Mouse (Mus musculus): ENCODE measurements at regions not wholly inside any gene's neighbourhood (a gene's known extent, or its start where the extent isn't known, plus 50 kb on each side); places are given as distances from the start of the nearest gene placed in this dataset.

DNA sequence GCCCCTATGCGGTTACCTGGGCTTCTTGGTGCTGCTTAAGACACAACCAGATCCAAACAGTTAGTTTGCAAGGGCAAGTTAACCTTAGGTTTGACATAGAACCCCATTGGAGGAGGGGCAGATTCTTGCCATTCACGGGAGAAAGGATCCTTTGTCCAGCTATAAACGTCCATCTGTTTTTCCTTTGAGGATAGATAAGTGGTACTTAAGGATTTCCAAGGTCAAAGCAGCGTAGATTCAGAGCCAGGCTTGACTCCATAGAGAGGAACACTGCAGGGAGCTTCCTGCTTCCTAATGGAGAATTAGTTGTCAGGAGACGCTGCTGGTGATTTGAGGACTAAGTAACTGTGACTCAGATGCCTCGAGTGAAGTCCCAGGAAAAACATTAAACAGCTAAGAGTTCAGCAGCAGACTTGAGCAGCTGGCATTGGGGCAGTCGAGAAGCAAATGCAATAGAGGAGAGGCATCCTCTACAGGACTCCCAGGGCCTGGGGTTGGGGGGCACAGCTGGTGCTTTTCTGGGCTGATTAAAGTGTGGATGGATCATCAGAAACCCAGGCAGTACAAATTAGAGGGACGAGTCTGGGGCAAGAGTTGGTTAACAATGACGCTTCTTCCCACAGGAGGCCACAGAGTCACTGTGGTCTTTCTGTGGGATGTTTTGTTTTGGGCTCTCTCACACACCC lies 322.8 kb downstream of the Med10 start:
- DNase-seq (ENCODE audit: low read depth): no peak

DNA sequence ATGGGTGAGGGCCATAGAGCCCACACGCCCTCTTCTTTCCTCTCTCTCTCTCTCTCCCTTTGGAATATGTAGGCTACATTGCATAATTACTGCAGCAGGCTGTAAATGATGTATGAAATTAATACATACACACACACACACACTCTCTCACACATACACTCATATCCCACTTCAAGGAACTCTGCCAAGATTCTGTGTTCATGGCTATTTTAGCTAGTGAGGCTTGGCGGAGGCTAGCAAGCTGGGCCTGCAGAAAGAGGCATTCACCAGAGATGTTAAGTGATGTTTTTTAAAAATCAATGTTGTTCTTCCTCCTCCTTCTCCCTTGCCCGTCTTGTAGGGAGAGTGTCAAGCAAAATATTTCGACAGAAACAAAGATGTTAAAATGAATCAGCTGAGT lies 325.1 kb downstream of the Med10 start:
- DNase-seq (ENCODE audit: low read depth): no peak

DNA sequence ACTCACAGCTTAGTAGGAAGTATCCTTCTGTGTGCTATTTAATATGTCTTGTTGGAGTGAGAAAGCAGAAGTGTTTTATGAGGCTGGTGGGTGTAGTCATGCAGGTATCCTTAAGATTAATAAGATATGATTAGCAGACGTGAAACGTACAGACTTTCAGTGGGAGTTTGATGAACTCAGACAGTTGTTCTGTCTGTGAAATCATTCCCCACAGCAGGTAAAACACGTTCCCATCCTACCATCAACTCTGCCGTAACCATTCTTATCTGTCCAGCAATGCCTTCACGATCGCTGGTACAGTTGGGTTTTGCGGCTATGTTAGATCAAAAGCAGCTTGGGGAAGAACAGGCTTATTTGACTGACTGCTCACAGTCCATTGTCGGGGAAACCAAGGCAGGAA lies 332.3 kb downstream of the Med10 start:
- no peak for DNase-seq (ENCODE audit: low read depth)

DNA sequence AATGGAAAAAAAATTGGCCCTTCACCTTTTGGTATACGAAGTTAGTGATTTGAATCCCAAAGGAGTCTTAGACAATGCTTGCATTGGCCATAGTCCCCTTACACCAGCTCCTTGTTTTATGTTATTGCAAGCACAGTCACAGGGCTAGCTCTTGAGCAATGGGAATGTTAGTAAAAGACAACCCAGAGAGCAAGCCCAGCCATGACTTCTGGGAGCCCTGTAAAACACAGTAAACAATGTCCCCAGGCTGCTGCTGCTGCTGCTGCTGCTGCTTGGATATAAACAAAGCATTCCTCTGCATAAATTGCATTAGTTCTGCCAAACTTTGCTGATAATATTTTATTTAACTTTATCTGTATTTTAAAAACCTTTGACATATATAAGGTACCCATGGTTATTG lies 334.0 kb downstream of the Med10 start:
- no peak for DNase-seq (ENCODE audit: low read depth)

DNA sequence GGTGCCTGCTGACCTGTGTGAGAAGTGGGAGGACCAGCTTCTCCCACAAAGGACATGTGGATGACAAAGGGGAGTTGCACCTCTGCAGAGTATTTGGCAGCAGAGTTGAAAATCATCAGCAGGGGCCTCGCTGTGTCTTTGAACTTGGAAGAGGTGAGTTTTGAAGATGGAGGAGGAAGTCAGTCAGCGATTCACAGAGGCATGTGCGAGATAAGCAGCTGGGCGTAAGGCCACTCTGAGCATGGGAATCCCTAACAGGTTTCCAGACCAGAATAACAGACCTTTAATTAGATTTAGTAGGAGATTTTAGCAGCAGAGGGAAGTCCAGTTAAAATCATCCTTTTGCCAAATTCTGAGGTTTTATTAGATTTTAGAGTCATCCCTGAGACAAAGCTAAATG lies 342.3 kb downstream of the Med10 start:
- DNase-seq (ENCODE audit: low read depth): no peak

DNA sequence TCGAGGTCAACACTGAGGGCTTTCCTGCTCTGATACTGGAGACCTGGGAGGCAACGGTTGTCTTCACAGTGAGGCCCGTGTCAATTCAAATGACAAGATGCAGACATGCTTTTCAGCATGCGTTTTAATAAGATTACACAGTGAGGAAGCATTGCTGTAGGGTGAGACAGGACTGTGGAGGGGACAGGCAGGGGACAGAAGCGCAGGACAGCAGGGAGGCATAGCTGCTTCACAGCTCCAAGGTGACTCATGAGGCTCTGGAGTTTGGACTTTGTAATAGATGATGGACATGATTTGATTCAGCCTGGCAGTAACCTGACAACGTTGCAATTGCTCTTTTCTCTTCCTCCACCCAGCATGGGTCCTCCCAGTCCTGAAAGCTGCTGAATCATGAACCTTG lies 343.3 kb downstream of the Med10 start:
- no peak for DNase-seq (ENCODE audit: low read depth)

DNA sequence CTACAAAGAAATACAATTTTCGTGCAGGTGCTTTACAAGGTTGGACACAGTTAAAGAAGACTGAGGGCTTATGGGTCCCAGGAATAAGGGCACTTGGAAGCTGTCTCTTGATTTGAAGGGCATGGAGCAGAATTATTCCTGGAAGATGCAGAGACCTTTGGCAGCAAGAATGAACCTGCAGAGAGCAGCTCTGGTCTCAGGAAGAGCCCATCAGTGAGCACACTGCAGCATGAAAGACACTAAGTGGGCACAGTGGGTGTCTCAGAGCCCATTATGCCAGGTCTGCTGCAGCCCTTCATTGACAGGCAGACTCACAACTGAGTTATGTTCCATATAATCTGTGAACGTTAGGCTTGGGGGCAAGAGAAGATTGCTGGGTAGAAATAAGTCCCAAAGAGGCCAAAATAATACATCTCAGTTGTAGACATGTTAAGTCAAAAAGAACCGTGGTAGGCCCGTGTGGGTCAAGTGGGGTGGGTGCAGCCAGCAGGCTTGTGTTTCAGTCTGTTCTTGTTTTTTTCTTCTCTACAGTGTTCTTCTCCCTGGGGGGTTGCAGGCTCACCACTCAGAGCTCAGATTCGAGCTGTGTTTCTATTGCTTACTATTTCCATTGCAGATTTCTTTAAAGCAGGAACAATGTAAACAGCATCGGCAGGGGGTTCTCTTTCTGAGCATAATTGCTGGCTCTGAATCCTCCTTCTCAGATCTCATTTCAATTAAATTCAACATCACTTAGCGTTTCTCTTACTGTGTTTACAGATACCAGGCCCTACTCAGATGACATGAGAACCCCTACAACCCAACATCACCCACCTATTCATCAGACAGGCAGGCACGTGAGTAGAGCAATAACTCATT lies 347.1 kb downstream of the Med10 start:
- no peak for DNase-seq (ENCODE audit: low read depth)

DNA sequence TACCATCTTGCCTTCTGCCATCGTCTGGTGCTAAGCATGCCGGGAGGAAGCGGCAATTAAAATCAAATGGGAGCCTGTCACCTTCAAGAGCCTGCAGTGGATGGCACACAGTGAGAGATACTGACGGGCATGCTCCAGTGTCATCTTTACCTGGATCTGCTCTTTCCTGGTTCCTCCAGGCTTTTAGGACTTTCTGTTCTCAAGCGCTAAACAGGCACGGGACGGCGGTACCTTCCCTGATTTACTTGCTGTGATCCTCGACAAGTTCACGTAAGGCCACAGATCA lies 347.6 kb downstream of the Med10 start:
- no peak for DNase-seq (ENCODE audit: low read depth)

DNA sequence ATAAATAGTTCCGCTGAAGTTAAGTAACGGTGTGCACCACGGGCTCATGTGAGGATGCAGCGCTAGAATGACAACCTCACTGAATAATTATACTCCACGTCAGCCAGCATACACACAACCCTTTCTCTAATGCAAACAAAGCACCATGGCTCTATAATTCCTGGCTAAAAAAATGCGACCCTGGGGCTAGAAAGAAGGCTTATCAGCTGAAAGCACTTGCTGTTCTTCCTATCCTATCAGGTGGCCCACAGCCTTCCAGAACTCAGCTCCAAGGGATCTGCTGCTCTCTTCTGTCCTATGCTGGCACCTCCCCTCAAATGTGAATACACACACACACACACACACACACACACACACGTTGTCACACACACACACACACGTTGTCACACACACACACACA lies 350.9 kb downstream of the Med10 start:
- no peak for DNase-seq (ENCODE audit: low read depth)

DNA sequence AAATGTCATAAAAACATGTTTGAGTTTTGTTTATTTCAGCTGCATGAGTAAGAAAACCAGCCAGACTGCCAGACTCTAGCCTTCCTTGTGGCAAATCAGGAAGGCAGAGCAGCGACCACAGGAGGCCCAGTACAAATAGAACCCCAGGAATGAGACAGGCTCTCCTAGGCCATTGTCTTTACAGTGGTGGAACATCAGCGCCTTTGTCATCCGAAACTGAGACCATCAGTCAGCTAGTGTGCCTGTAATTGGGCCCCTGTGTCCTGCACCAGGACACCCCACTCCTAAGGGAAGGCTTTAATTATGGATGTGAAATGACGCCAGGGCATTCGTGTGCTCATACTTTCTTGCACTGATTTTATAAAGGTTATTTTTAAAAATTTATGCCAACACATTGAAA lies 353.4 kb downstream of the Med10 start:
- no peak for DNase-seq (ENCODE audit: low read depth)

DNA sequence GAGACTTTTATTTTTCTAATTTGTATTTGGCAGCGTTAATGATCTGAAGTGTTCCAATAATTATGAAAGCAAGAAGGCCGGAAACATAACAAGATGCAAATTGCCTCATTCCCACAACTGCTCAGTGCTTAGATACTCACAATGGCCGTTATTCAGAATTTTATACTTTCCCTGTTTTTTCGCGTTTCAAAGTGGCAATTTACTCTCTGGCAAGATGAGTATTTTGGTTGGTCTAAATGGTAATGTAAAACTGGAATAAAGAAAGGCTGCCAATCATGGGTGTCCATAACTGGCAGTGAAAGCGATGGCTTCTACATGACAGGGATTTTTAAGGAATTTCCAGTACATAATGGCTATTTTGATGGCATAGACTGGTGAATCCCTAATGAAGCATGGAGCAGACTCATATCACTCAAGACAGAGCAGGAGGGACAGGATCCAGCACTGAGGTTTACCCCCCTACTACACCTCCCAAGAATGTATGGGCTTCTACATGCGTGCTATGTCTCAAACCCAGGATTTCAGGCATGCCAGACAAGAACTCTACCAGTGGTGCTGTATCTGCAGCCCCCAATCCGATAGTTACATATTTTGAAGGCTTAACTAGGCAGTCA lies 354.9 kb downstream of the Med10 start:
- DNase-seq (ENCODE audit: low read depth): no peak

DNA sequence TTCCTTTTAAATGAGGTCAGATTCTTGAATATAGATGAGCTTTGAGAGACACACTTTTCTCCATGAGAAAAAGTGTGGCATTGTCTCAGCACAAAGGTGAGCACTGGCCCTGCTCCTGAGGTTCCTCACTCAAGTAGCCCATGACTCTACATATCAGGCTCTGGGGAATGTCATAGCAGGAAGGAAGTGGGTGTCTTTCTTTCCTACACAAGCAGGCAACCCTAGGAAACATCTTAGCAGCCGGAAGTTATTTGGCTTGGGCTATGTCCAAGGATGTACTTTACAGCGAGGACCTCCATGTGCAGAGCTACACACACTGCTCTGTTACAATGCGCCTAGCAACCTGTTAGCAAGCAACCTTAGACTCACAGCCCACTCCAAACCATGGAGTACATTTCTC lies 356.9 kb downstream of the Med10 start:
- DNase-seq (ENCODE audit: low read depth): no peak

DNA sequence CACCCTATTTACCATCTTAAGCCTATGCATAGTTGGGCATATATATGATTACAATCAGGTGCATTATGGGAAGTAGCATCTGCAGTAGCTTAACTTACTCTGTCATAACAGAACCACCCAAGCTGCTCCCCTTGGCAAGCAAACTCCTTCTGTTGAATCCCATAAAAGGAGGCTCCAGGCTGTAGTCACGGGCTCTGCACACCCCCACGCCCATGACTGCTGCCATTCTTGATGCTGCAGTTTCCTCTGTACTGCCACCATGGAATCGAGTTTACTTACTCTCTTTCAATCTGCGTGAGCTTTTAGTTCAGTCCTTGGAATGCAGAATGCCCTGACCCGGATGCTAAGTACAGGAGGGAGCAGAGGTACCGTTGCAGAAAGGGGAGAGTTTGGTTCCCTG lies 357.4 kb downstream of the Med10 start:
- no peak for DNase-seq (ENCODE audit: low read depth)

DNA sequence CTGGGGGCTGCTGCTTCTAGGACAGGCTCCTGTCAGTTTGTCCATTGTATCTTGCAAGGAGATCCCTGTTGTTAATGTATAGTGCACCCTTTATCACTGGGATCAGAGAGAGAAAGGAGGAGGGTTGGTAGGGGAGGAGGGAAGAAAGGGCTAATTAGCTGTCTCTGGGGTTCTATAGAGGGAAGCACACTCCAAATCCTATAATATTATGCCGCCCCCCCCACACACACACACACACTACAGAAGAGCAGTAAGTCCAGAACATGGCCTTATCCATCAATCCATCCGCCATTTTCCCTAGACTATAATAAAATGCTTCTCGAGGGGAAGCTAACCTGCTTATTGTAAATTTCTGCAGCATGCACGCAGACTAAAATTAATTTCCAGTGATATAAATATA lies 359.9 kb downstream of the Med10 start:
- DNase-seq (ENCODE audit: low read depth): no peak

DNA sequence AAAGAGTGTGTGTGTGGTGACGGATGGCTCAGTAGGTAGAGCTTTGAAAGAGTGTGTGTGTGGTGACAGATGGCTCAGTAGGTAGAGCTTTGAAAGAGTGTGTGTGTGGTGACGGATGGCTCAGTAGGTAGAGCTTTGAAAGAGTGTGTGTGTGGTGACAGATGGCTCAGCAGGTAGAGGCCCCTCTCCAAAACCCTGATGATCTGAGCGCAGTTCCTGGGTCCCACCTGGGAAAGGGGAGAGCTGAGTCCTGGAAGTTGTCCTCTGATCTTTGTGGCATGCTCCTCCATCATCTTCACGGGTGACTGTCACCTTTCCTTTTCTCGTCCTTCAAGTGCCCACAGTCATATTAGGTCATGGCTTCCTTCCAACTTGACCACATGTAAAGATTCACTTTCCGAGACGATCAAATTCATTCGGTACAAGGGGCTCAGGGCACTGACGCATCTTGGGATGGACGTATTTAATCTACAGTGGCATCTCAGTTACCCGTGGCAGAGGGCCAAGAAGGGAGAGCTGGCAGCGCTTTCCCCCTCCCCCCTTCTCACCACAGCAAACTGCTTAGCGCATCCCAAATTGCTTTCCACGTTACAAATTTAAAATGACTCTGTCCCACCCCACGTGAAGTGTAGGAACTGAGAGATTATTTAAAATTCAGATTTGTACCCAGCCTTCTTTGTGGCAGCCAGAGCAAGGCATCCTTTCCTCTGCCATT lies 363.5 kb downstream of the Med10 start:
- DNase-seq (ENCODE audit: low read depth): no peak

DNA sequence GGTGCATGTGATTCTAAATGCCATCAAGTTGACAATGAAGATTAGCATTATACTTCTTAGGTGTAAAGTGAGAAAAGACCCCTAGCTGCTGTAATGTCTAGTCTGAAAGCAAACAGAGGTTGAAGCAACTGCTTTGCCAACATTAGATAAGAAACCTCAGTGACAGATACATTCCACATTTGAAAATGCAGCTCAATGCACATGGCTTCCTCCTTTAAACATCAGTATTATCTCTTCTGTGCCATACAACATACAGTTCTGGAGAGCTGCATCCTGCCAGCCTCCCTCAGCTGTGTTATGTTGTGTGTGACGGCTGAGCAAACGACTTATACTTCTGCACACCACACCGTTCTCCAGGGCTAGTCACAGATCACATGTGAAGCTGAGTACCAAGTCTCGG lies 365.6 kb downstream of the Med10 start:
- no peak for DNase-seq (ENCODE audit: low read depth)

DNA sequence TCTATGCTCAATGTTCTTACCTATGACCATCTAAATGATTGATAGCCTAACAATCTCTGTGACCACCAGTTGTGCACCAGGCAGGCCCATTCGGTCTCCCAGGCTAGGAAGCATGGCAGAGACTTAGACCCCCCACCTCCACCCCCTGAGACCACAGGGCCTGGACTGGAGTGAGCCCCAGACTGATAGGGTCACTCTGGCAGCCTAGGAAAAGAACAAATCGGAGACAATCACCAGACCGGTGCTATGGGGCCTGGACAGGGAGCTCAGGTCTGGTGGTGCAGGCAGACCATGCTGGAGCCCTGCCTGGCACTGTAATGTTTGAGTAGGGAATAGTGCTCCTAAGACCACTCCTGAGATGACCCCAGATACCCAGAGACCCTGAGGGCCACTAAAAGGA lies 366.7 kb downstream of the Med10 start:
- DNase-seq (ENCODE audit: low read depth): no peak

DNA sequence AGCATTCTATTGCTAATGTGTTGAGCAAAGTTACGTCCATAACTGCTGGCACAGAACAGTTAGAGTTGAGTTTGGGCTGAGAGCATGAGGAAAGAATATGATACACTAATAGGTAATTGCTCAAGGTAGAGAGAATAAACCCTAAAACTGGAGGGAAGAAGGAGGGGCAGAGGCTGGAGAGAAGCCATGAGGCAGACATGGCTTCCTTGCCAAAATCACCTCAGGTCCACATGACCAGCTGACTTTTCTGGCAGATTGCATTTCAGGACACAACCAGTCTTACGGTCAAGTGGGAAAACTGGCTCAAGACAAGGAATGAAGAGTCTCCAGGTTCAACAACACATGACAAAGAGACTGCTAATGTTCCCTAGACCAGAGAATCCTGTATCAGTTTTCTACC lies 374.9 kb downstream of the Med10 start:
- no peak for DNase-seq (ENCODE audit: low read depth)

DNA sequence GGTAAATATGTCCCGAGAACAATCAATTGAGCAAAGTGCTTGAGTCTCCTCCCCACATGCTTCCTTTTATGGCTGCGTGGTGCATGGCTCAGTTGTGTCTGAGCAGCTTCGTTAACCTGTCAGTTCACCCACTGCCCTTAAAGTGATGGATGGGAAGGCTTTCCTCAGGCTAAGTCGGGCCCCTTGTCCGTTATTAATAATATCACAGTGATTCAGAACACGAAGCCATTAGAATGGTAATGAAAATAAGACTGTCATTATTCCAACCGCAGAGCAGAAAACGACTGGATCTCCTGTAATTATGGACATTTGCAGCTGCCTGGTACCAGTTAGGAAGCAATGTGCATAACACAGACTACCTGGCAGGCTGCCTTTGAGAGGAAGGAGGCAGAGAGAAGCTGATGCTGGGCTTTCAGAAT lies 375.9 kb downstream of the Med10 start:
- no peak for DNase-seq (ENCODE audit: low read depth)

DNA sequence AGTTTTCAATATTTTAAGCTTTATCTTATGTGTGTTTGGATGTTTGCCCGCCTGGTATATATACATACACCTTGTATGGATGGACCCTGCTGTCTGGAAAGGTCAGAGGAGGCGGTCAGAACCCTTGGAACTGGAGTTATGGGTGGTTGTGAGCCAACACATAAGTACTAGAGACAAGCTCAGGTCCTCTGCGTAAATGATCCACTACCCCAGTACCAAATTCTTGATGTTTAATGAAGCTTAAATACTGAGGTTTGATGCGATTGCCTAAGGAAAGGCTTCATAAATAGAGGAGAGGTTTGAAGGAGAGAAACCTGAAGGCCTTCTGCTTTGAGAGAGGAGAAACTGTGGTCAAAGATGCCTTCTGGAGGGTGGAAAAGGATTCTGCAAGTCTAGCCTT lies 388.8 kb downstream of the Med10 start:
- no peak for DNase-seq (ENCODE audit: low read depth)

DNA sequence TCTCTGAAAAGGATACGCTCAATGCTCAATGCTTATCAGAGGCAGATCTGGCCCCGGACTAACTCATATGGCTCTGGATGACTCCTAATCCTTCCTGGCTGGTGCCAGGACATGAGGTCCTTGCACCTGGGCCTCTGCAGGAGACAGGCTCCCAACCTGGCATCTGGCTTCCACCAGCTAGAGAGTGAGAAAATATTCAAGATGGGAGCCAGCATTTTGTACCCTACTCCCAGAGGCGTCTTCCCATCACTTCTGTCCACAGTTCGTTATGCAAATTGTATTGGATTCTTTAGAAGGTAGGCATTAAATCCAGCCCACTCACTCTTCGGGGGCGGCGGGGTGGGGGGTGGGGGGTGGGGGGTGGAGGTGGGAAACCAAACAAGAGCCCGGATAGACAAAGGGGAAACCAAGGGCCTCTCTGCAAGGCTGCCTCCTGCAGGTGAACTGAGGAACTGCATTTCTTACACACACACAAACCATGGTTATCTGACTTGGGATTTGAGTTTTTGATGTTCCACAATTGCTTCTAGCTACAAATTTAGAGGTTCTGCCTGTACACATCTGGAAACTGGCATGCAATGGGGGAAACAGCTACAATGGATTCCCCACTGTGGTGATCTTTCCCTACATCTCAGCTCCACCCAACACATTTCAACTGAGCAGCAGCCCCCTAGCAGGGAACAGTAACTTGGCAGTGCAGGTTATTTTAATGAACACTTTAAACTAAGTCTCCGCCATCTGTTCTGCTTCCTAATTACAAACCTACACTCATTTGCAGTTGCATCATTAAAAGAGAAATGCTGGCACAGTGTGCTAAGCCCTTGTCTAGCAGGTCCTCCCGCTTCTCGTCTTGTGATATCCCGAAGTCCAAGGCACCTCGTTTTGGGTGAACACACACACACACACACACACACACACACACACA lies 390.2 kb downstream of the Med10 start:
- no peak for DNase-seq (ENCODE audit: low read depth)

DNA sequence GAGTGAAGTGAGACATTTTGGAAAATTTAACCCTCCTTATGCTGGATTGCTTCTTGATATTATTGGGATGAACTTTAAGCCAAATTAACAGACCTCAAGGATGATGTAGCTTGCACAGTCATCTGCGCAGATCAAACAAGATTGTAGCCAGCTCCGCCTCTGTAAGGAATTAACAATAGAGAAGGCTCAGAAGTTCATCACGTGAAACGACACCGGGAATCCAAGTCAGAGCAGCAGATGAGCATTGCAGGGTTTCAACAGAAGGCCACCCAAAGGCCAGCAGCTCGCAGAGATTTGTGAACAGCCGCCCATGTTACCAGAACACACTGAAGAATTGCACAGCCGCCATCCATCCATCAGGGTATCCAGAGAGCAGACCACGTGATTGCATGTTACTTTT lies 391.1 kb downstream of the Med10 start:
- no peak for DNase-seq (ENCODE audit: low read depth)

Data from c-Kit-positive CD71-negative TER-119-negative erythroid progenitor cells, embryonic 14.5 days (primary cell).